Mouse (Mus musculus) thymus, adult 18-20 months (tissue): Measurements from ENCODE around the gene Gm20538.

Experiments
- DNase-seq, 2 experiments: peaks; one replicate each; pipeline ENCODE4 v3.0.0; 2022; ENCODE audit warnings: mixed read lengths in 2 of 2

The Gm20538 gene

GRCm38 (mm10) chr19:44552731-44553130, at the start of gene Gm20538:
TSS of gene Gm20538 (minus strand) at chr19:44552831.
- no peak for DNase-seq

- DNase-seq = no peak
These were observed 41.5 kb upstream of the Gm20538 start for GRCm38 (mm10) chr19:44594180-44594579.

DNA sequence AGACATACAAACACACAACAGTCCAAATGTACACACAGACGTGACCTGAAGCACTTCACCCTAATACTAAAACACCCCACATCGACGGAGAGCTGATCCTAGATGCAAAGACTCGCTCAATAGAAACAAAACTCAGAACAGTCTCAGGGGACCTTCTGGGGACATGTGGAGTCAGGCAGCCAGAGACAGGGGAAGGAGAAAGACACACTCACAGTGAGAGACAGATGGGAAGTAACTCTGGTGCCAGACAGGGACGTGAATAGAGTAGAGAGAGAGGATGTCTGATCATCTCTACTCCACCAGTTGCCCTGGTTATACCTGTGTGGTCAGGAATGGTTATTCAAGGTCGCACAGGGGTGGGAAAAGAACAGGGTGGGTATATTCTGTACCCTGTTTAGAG, 39.0 kb upstream of the Gm20538 start:
- no peak for DNase-seq

GRCm38 (mm10) chr19:44590992-44591391, 38.4 kb upstream of the Gm20538 start:
- DNase-seq = no peak

DNA sequence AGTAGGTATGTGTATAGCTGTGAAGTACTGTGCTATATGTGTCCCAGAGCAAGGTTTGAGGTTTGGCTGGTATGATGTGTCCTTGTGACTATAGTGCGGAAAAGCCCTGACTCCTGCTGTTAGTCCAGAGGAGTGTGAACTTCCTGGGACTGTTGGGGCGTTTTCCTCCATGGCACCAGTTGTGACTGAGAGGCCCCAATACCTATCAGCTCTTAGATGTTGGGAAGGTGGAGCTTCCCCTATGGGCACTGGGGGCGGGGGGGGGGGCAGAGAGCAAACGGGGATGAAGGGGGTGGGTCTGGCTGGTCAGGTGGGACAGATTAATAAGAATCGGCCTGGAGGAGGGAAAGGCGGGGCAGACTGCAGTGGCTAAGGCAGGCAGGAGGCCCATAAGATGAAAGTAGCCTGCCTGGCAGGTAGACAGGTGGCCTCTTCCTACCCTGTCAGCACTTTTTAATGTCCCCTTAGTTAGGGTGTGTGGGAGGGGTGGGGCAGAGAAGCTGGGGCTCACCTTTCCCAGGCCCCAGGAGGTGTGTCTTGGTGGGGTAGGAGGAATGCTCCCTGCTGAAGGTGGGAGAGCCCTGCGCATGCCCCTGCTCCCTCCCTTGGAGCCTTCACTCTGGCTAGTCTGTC, 37.1 kb upstream of the Gm20538 start:
- DNase-seq = no peak

DNA sequence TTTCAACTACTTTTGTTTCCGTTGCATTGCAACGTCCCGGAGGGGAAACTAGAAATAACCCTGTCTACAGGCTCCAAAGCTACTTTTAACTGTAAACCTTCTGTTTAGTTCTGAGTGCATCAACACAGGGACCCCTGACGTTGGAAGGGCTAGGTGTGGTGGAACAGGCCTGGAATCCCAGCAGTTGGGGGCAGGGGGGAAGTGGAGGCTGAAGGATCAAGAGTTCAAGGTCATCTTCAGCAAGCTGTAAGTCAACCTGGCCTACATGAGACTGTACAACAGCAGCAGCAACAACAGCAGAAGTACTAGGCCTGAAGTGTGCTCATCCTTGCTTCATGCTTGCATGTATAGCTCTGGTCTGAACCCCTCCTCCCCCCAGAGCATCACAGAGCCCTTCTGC, 35.4 kb upstream of the Gm20538 start:
- DNase-seq = no peak

DNA sequence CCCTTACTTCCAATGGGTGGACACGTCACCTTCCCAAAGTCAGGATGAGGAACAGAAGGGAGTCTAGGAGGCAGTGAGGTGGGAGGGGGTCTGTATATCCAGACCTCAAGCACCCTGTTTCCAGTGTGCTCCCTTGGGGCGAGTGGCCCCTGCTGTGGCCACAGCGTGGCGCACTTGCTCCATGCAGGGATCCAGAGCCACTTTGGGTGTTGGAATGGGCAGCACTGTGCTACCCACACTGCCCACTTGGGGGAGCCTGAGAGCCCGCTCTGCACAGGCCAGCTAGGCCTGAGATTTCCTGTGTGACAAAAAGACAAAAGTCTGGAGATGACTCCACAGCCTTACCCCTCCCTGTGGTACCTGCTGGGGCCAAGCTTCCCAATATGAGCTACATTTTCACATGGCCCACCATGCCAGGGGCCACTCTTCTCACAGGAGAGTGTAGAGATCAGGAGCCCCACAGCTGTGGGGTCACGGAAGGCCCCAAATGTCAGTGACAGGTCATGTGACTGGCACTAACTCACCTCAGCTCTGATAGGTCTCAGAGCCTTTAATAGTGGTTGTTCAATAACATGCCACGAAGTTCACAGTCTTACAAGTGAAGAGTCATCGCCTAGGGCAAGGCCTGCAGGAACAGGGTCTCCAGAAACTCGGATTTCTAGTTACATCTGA, 30.1 kb upstream of the Gm20538 start:
- DNase-seq = peak; percentile 70

DNA sequence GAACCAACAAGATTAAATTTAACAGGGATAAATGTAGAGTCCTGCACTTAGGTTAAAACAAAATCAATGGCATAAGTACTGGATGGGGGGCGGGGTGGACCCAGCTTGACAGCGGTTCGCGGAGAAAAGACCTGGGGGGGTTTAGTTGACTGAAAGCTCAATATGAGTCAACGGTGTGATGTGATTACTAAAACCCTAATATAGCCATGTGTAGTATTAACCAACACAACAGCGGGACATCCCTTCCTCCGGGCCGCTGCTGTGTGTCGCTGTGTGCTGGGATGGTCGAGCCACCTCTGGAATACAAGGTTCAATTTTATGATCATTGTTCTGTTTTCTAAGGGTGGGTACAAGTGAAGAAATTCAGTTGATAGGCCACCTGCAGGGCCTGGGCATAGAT, 29.5 kb upstream of the Gm20538 start:
- DNase-seq = no peak

DNA sequence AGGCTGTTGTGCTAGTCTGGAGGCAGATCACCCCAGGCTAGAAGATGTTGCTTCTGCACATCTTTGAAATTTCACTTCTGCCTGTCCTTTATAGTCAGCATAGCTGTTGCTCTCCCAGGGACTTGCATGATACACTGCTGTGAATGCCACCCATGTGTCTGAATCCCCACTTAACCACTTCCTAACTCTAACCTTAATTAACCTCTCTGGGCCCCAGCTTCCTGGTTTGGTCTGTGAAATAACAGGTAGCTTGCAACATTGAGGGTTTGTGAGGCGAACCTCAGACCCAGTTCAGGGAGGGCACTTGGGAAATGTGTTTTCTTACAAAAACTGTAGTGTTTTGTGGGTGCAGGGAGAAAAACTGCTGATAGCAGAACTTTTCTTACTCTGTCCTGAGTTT, 25.4 kb upstream of the Gm20538 start:
- DNase-seq = peak in 1 of 2 experiments; percentile 16

DNA sequence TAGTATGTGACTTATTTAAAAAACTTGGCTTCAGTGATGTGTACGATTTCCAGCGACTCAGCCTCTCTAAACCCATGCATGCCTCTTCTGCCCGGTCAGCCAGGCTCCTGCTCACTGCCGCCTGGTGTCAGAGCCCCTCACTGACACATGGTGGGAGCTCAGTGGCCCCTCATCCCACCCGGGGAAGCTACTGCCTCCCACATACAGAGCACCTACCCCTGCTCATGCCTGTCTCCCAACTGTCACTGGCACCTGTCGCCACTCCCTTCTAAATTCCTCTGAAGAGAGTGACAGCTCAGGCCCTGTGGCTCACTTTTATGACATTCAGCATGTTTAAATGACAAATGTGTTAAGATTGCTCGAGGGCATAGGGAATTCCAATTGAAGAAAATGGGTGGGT, 23.6 kb upstream of the Gm20538 start:
- DNase-seq = no peak

DNA sequence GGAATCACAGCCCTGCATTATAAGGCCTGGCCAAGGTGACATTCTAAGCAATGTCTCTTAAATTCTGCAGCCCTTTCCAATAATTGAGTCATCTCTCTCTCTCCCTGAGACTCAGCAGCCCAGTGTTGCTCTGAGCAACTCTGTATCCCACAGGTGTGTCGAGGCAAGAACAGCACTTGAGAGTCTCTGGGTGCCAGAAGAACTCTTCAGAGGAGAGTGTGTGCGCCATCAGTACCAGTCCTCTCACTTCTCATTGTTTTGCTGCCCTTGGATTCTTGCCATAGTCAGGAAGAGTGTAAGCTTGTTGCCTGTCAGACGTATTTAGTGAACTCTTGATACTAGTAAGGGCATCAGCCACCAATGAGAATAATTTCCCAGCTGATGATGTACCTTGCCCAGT, 15.1 kb upstream of the Gm20538 start:
- no peak for DNase-seq

DNA sequence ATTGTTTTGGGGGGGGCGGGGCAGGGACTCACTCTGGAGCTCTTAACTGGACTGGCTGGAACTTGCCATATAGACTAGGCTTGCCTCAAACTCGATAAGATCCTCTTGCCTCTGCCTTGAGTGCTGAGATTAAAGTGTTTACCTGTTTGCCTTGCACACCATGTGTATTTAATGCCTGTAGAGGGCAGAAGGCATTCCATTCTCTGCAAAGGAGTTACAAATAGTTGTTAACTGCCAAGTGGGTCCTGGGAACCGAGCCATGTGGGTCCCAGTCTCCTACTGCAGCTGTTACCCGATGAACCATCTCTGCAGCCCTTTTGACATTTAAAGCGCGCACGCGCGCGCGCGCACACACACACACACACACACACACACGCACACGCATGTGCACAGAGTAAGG, 11.4 kb upstream of the Gm20538 start:
- DNase-seq = no peak

GRCm38 (mm10) chr19:44562652-44563206, 10.1 kb upstream of the Gm20538 start, which contains the start of gene Hif1an:
TSS of gene Hif1an (plus strand) at chr19:44562850.
- DNase-seq = peak; percentile 85 to 93

DNA sequence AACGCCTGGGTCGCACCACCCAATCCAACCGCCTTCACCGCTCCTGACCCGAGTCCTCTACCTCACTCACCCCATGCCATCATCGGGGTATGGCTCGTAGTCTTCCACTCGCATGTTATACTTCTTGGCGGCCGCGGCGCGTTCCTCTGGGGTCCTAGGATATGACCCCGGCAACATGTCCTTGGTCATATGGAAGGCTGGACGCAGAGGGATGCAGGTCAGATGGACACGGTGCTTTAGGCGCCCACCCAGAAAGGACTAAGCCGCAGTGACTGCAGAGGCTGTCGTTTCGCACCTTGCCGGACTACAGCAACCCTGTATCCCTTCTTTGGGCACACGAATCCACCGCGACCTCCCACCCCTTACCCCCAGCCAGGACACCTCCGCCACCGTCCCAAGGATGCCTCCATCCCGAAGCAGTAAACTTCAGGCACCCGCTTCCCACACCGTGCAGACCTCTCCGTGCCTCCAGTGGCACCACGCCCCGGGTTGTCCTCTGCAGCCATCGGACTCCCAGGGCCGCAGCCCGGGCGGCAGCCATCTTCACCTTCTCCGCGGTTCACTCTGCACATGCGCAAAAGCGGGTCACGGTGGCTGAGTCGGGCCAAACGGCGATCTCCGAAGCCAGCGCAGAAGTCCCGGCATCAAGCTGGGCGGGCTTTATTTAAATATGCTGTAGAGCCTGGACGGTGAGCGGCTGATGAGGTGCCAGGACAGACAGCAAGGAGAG, 2.4 kb upstream of the Gm20538 start, which contains the start of gene Ndufb8:
Gene Ndufb8 (minus strand): TSS at position 580 of the 730 bp plus-strand sequence.
- DNase-seq = peak; percentile 84 to 85

GRCm38 (mm10) chr19:44554490-44554860, 1.8 kb upstream of the Gm20538 start:
- no peak for DNase-seq

GRCm38 (mm10) chr19:44553286-44553685, 655 bp upstream of the Gm20538 start:
- DNase-seq = no peak

GRCm38 (mm10) chr19:44545321-44546041, 7.2 kb downstream of the Gm20538 start, which contains the start of gene Sec31b:
TSS of gene Sec31b (minus strand) at chr19:44545864.
- no peak for DNase-seq

- DNase-seq = peak in 1 of 2 experiments; percentile 31
These were observed 7.9 kb downstream of the Gm20538 start for GRCm38 (mm10) chr19:44544775-44545174.

GRCm38 (mm10) chr19:44544372-44544771, 8.3 kb downstream of the Gm20538 start:
- DNase-seq = no peak

DNA sequence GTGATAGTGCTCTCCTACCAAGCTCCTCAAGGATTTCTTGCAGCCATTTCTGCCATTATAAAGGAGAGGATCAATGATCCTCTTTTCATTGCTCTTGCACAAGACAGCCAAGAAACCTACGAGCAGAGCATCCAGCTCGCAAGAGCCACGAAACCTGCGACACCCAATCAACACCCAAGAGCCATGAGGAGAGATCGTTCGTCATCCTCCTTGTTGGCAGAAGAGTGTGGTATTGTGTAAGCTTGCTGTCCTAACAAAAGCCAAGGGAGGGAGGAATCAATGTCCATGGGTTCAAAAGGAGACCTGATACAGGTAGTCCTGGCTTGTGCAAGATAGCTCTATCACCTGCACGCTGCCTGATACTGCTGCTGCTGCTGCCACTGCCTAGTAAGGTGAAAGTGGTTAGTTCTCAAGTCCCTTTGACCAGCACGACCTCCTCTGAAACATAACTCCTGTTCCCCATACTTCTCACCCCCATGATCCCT, 9.9 kb downstream of the Gm20538 start:
- no peak for DNase-seq

DNA sequence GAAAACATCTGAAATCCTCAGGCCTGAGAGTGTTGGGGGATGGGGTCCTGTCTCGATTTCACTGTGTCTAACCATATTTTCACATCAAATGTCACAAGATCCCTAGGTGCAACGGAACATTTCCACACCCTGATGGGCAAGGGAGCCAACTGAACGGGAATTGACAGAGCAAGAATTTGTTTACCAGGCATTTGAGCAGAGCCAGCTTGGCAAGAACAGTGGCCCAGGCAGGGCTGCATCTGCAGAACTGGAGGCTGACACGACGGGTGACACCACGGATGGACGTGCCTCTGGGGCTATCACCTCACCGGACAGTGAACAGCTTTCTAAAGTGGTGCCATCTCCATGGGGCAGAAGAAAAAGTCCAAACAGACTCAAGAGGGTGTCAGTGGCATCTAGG, 15.2 kb downstream of the Gm20538 start:
- DNase-seq = no peak

- DNase-seq = no peak
These were observed 17.3 kb downstream of the Gm20538 start for GRCm38 (mm10) chr19:44535376-44535775.

GRCm38 (mm10) chr19:44530018-44530417, 22.6 kb downstream of the Gm20538 start:
- DNase-seq = no peak
